Mouse (Mus musculus) mouse trophoblast stem cell (cell line): ENCODE data around the gene Trim44.

Experiments
- in situ Hi-C, 2 experiments: fragments of 300-500 bp; cut with MseI, MboI; formaldehyde crosslinking; loops; 2 replicates in 1 of 2; 3 replicates in 1 of 2; pipeline ENCODE4 v1.15.1; 2025

Trim44 gene

DNA sequence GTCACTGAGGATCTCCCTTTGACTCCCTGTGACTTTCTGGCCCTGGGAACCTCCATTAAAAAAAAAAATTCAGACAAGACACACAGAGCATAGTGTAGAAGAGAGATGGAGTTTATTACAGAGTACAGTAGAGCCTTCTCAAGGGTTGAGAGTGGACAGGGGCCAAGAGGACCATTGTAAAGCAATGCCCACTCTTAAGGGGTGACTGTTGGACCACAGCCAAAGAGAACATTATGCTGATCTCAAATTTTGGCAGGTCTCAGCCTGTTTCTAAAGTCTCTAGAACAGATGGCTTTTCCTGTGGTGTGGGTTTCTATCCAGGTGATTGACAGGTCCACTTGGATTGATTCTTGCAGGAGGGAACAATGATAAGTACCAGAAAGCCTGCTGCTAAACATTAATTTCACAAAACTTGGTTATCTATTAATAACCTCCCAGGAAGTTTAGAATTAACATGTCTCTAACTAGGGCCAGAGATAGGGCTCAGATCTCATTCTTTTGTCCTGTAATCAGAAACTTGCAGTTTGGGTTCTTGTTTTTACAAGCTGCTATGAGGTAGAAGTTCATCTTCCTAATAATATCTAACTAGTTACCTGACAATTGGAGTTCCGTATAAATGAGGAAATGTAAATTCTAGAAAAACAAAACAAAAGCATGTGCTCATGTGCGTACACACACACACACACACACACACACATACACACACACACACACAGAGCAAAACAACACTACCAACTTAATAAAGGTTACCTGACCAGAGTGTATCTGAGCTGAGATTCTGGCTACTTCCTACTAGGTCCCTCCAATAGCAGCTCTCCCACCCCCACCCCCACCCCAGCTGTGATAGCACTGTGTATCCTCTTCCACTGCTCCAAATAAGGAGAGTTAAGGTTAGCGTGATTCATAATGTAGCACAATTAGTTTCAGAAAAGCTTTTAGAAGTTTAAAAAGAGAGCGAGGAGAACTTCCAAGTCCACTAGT lies 1.0 kb downstream of the Trim44 start:
- in situ Hi-C loops: no loop called here

DNA sequence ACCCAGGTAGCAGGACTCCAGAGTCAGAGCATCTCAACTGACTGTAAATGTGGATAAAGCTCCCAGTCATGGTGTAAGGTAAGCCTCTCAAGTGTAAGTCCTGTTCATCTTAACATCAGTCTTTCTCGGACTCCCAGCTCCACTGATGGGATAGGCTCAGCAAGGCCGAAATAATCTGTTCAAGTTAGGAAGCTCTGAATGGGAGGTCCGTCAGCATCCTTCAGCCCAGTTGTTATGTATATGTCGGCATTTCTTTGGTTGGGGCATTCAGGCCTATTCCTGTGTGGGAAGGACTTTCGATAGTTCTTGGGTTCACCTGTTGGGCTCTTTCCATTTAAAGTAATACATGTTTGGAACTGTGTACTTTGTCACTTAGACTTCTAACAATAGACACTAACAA lies 3.6 kb downstream of the Trim44 start:
- in situ Hi-C loops: no loop called here

GRCm38 (mm10) chr2:102403306-102403705 lies 4.3 kb downstream of the Trim44 start:
- in situ Hi-C loops: no loop called here

DNA sequence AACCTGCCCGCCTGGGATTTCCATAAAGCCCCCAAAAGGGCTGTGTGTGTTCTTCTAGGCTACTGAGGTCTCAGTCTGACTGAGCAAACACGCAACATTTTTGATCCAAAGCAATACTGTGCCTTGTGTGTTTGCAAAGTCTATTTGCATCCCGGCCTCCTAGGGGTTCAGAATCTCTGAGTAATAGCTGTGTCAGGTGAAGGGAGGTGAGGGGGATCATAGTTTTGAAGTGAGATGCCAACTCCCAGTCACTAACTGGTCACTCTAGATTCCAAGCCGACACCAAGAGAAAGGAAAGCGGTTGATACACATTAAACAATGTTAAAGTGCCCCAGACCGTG lies 6.3 kb downstream of the Trim44 start:
- in situ Hi-C loops: no loop called here

DNA sequence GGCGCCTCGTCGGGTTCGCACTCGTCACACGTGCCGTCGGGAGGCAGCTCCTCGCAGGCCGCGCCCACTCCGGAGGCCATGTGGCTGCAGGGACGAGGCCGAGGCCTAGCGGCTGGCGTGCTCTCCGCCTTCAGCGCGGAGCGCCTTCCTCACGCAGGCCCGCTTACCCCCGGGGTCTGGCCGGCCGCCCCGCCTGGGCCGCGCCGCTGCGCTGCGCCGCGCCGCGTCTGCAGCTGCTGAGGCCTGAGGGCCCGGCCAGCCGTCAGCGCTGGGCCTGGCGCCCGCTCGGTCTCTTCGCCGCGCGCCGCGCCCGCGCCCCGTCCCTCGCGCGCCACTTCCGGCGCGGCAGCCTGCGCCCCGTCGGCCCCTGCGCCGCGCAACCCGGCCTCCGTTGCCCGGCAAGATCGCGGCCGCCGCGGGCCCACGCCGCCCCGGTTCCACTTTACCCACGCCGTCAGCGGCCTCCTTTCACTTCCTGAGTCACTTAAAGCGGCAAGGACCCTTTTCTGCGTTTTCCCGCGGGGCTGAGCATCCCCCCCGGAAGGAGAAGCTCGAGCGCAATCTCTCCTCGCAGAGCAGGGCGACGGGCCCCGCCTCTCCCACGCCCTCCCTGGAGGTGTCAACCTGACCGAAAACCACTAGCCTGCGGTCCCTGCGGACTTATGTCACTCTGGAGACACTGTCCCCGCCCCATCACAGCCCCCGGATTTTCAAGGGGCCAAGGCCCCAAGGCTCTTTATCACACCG lies 6.8 kb downstream of the Trim44 start:
- in situ Hi-C loops: no loop called here

DNA sequence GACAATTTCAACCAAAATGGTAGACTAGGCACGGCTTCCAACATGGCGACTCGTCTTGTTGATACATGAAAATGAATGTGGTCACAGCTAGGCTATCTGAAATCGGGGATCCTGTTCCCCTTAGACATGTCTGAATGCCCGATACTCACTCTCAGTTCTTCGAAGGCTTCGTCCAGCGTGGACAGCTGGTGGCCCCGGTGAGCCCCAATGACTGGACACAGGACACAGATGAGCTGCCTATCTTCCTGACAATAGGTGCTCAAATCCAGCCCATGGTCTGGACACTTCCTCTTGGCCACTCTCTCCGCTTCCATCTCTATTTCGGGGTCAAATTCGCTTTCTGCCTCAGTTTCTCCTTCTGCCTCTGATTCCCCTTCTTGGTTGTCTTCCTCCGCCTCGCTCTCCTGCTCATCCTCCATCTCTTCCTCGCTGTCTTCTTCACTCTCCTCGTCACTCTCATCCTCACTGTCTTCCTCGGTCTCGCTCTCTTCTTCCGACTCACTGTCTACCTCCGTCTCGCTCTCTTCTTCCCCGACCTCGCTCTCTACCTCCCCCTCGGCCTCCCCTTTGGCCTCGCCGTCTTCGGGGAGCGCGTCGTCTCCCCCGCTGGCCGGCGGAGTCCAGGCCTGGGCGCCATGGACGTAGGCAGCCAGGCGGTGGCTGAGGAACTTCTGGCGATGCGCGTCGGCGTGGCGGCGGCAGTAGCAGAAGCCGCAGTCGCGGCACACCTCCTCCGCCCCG lies 7.6 kb downstream of the Trim44 start:
- in situ Hi-C loops: no loop called here

DNA sequence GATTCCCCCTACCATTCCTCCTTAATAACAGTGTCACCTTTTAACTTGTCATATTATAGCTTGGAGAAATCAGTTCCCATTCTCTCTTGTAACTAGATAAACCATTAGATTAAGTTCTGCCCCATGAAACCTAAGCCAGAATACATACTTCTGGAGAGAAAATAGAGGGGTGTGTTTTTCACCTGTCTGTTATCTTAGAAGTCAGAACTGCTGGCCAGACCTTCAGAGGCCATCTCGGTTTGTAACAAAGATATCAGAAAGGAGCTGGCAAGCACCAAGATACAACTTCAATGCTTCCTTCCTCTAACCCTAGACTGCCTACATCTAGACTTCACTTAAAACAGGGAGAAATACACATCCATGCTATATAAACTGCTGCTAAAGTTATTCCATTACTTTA lies 11.1 kb downstream of the Trim44 start:
- in situ Hi-C loops: no loop called here

DNA sequence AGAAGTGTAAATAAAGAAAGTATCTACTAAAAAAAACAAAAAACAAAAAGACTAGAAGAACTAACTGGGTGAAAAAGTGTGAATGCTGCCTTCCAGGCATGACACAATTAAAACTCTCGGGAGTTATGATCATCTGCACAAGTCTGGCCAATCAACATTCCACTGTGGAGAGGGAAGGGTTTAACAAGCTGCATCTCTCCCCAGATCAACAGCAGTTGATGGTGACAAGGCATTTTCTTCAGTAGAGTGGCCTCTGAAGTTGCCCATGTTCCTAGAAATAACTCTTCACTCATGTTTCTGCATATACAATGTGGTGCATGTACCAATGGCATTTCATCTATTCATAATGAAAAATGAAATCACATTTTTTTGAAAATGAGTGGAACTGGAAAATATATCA lies 14.2 kb downstream of the Trim44 start:
- in situ Hi-C loops: no loop called here

DNA sequence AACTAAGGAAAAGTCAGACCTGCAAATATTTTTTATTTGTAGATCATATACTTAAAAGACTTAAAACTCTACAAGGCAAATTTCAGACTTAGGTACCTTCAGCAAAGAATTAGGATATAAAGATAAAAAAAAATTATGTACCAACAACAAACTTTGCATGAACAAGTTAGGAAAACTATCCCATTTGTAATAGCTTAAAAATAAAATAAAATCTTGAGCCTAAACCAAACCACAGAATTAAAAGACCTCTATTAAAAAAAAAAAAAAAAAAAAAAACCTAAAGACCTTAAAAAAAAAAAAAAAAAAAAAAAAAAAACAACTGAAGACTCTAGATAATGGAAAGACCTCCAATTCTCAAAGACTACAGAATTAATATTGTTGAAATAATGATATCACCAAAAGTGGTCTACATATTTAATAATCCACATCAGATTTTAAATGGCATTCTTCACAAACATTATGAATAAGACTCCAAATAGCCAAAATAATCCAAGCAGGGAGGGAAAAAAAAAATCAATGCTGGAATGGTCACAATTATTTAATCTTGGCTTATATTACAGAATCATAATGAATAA lies 22.2 kb downstream of the Trim44 start:
- in situ Hi-C loops: no loop called here

DNA sequence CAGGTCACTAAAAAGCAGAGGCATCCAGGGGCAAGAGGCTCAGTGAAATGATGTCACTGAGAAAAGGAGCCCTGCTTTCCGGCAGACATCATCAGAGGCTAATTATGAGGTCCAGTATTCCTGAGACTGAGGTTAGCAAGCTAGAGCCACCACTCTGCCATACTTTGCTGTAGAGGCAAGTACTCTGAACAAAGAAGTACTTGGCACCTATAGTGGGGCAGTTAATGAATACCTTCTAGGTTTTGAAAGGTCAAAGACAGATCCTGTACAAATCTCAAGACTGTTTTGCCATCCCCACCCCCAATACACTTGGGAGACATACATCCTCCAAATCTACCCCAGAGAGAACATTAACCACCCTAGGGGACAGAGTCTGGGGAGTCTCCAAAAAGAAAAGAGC lies 23.1 kb downstream of the Trim44 start:
- in situ Hi-C loops: no loop called here

DNA sequence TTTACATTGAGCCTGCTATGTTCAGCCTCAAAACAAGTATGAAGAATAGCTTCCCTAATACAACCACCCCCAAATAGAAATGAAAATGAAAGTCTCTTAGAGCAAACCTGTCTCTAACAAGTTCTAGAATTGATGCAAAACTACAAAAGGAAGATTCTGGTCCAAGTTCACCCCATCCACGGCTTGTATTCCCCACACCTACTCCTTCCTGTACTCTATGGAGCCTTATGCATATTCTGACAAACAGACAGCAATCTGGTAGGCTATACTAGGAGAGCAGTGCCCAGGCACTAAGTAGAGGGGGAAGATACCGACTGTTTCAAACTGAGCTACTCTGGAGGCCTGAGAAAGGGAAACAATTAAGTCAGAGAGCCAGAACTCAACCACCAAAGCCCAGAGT lies 23.6 kb downstream of the Trim44 start:
- in situ Hi-C loops: no loop called here

GRCm38 (mm10) chr2:102383069-102383834 lies 24.4 kb downstream of the Trim44 start:
- in situ Hi-C loops: no loop called here

- in situ Hi-C loops: no loop called here
Observed at GRCm38 (mm10) chr2:102382519-102382918, 25.1 kb downstream of the Trim44 start.

- in situ Hi-C loops: no loop called here
Observed at GRCm38 (mm10) chr2:102380581-102380980, 27.0 kb downstream of the Trim44 start.

GRCm38 (mm10) chr2:102378928-102379327 lies 28.7 kb downstream of the Trim44 start:
- in situ Hi-C loops: no loop called here

DNA sequence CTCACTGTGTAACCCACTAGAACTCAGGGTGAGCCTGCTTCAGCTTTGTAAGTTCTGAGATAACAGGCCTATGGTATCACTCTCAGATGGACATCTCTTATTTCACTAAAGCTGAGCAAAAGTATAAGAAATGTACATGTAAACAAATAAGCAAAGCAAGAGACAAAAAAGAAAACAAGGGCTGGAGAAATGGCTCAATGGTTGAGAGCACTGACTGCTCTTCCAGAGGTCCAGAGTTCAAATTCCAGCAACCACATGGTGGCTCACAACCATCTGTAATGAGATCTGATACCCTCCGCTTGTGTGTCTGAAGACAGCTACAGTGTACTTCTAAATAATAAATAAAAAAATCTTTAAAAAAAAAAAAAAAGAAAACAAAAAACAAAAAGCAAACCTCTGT lies 29.2 kb downstream of the Trim44 start:
- in situ Hi-C loops: no loop called here

DNA sequence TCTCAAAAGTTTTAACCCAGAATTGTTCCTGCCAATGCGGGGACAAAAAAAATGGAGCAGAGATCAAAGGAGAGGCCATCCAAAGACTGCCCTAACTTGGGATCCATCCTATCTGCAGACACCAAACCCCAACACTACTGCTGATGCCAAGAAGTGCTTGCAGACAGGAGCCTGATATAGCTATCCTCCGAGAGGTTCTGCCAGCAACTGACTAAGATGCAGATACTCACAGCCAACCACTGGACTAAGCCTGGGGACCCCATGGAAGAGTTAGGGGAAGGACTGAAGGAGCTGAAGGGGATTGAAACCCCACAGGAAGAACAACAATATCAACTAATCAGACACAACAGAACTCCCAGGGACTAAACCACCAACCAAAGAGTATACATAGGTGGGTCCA lies 30.3 kb downstream of the Trim44 start:
- in situ Hi-C loops: no loop called here

DNA sequence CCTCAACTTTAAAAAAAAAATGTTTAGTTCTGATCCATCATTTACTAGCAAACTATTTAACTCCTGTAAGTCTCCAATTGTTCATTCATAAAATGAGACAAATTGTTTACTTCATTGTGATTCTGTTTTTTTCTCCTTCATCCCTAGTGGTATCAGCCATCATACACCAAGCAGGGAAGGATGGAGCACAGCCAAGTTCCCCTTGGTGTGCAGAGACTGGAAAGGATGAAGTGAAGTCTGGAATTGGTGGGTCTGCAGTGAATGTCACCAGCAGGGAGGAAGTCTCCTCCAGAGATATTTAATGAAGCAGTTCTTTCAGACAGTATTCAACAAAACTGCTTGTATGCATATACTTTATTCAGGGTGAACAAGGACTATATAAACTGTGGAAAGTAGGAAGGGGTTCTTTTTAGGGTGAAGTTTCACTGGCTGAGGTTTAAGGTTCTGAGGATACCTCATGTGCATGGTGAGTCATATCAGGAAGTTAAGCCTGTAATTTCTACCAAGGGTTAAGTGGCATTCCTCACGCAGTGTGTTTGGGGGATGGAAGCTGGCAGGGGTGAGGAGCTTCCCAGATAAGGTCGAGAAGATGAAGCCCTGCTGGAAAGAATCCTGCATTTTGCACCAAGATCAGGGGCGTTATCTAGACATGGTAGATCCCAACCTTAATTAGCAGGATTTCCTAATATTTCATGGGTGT lies 34.1 kb downstream of the Trim44 start:
- in situ Hi-C loops: no loop called here

DNA sequence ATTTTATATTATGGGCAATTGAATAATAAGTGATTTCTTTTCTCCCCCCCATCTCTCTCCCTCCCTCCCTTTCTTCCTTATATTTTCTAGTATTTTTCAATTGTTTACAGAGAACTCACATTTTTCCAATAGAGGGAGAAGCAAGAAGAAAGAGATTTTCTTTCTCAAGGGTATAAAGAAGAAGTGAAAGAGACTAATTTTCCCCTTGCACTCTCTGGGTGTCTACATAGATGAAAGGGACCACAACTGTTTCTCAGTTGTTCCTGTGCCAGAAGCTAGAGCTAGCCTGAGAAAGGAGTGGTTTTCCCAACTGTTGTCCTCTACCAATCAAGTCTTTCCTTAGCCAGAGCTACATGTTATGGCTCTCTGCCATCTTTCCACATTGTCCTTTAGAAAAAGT lies 34.9 kb downstream of the Trim44 start:
- in situ Hi-C loops: no loop called here

DNA sequence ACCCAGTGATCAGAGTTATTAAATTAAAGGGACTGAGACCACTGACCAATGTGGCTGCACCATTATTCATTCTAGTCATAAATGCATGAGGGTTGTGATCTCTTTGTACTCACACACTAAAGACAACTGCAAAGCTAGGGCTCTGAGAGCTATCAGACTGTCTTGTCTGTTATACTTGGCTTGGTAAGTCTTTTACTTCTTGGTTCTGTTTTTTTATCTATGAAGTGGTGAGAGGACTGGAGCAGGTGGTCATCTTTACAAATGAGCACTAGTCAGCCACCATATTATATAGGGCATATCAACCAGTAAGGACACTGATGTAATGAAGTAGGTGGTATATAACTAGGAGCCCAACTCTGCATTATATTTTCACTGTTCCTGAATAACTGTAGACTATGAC lies 36.3 kb downstream of the Trim44 start:
- in situ Hi-C loops: no loop called here
